Mouse (Mus musculus) heart, embryonic 12.5 days (tissue): ENCODE data around the gene Emc9. TPM values are rescaled to one million over a fixed set of nuclear protein-coding genes. Genes with fewer than 3 reads are reported as not detected.
A peak's percentile ranks its signal among the peaks of the same experiment; 100 is the strongest.

Source experiments
- ATAC-seq: fragments of 200-750 bp; cut with Nextera tagmentation; 2 replicates; pipeline ENCODE4 v1.8.0; 2017; ENCODE audit warnings: moderate TSS enrichment, moderate library complexity; ENCODE audit not compliant: insufficient number of reproducible peaks, low FRiP score
- H3K27ac ChIP-seq: fragments of 300-500 bp; sonication (generic); 2 replicates; pipeline ENCODE4 v1.5.1; 2016; ENCODE audit warnings: mild to moderate bottlenecking, moderate library complexity; ENCODE audit not compliant: poor library complexity, severe bottlenecking
- H3K27me3 ChIP-seq: fragments of 300-500 bp; sonication (generic); replicated peaks from 2 replicates; pipeline ENCODE4 v1.6.1; 2016; ENCODE audit warnings: mild to moderate bottlenecking, moderate library complexity
- H3K36me3 ChIP-seq: fragments of 300-500 bp; sonication (generic); 2 replicates; pipeline ENCODE4 v1.6.1; 2016; ENCODE audit warnings: mild to moderate bottlenecking, moderate library complexity
- H3K4me1 ChIP-seq: fragments of 300-500 bp; sonication (generic); replicated peaks from 2 replicates; pipeline ENCODE4 v1.6.1; 2016; ENCODE audit warnings: mild to moderate bottlenecking
- H3K4me2 ChIP-seq: fragments of 300-500 bp; sonication (generic); 2 replicates; pipeline ENCODE4 v1.6.1; 2016; ENCODE audit warnings: mild to moderate bottlenecking, moderate library complexity
- H3K4me3 ChIP-seq: fragments of 300-500 bp; sonication (generic); 2 replicates; pipeline ENCODE4 v1.5.1; 2016; ENCODE audit warnings: mild to moderate bottlenecking
- H3K9ac ChIP-seq: fragments of 300-500 bp; sonication (generic); 2 replicates; pipeline ENCODE4 v1.6.1; 2016; ENCODE audit warnings: mild to moderate bottlenecking, moderate library complexity
- H3K9me3 ChIP-seq: fragments of 300-500 bp; sonication (generic); replicated peaks from 2 replicates; pipeline ENCODE4 v1.6.1; 2016; ENCODE audit warnings: mild to moderate bottlenecking, moderate library complexity
- WGBS: fragments of 180-500 bp; shearing (Covaris S2); methylation state at CpG from one replicate; pipeline ENCODE4 v1.1.7; 2016; 5-methylcytosine and 5-hydroxymethylcytosine counted together
- polyA plus RNA-seq: library from polyadenylated mRNA; unstranded; fragments of >200 nt; fragmentation: Nextera tagmentation; extraction: Ambion mirVana; gene quantifications from 2 replicates; pipeline ENCODE4 v1.2.1, GENCODE M21; 2016

Emc9 gene
- polyA plus RNA-seq, 1 experiment from 2014 or later, result 21.5 TPM

DNA sequence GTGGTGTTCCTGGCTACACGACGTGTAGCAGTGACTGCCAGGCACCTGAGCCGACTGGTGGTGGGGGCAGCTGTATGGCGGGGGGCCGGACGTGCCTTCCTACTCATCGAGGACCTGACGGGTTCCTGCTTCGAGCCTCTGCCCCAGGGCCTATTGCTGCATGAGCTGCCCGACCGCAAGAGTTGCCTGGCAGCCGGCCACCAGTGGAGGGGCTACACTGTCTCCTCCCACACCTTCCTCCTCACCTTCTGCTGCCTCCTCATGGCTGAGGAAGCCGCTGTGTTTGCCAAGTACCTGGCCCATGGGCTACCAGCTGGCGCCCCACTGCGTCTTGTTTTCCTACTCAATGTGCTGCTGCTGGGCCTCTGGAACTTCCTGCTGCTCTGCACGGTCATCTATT lies 8.7 kb downstream of the Emc9 start:
- Histone ChIP-seq H3K4me1 (peaks cover 43% of the 10 kb centered on the region), H3K27ac (peak overlapping the region; percentile 94), H3K36me3 (peaks cover 19% of the 10 kb centered on the region), H3K4me3 (peak overlapping the region; percentile 40), H3K27me3 (no peaks in the 10 kb centered on the region), H3K9me3 (no peaks in the 10 kb centered on the region), H3K4me2 (peak overlapping the region; percentile 67), H3K9ac (peak overlapping the region; percentile 69)
- no peak for ATAC-seq
- WGBS, result 55% methylated on average over 16 of the region's 16 CpGs

DNA sequence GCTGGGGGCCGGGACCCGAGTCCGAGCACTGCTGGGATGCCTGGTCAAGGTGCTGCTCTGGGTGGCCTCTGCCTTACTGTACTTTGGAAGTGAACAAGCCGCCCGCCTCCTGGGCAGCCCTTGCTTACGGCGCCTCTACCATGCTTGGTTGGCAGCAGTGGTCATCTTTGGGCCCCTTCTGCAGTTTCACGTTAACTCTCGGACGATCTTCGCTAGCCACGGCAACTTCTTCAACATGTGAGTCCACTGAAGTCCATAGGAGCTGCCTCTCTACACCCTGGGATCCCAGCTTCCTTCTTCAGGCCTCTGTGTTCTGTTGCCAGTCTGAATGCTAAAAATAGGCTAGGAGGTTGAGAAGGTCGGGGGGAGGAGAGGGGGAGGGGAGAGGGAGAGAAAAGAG lies 9.4 kb downstream of the Emc9 start:
- ATAC-seq, result no peak
- Histone ChIP-seq H3K9me3 (no peaks in the 10 kb centered on the region), H3K9ac (peak overlapping the region; percentile 69), H3K4me1 (peaks cover 45% of the 10 kb centered on the region), H3K36me3 (peaks cover 15% of the 10 kb centered on the region), H3K27me3 (no peaks in the 10 kb centered on the region), H3K4me3 (peak overlapping the region; percentile 40), H3K4me2 (peak overlapping the region; percentile 67), H3K27ac (peak overlapping the region; percentile 94)
- WGBS, result 35% methylated on average over 13 of the region's 13 CpGs

DNA sequence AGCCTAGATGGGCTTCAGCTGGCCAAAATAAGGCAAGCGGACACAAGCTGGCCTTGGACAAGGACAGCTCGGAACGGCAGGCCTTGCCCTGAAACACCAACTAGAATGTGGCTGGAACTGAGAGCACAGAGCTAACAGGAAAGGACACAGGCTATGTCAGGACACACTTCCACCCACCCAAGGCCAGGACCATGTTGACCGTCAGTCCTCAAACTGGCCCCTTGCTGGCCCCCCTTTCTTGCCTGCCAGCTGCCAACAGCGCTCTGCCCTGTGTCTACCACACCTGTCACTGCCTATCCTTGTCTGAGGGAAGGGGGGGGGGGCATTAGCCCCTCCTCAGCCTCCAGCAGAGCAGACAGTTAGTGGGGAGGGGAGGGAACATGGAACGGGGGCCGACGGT lies 9.8 kb downstream of the Emc9 start, which contains the start of gene Fitm1:
Gene Fitm1 (plus strand): TSS at position 316 of the 400 bp plus-strand sequence.
- H3K4me3 ChIP-seq, result peak within 1 kb of the TSS; percentile 40
- H3K9me3 ChIP-seq, result no peaks in the 10 kb centered on the region
- whole genome bisulfite sequencing, result 41% methylated on average over 8 of the region's 8 CpGs
- H3K9ac ChIP-seq, result peak within 1 kb of the TSS; percentile 69
- peak within 1 kb of the TSS; percentile 67 for H3K4me2 ChIP-seq
- peak; percentile 63 for ATAC-seq
- peaks cover 49% of the 10 kb centered on the region for H3K4me1 ChIP-seq
- peaks cover 14% of the 10 kb centered on the region for H3K36me3 ChIP-seq
- no peaks in the 10 kb centered on the region for H3K27me3 ChIP-seq
- H3K27ac ChIP-seq, result peak within 1 kb of the TSS; percentile 94

DNA sequence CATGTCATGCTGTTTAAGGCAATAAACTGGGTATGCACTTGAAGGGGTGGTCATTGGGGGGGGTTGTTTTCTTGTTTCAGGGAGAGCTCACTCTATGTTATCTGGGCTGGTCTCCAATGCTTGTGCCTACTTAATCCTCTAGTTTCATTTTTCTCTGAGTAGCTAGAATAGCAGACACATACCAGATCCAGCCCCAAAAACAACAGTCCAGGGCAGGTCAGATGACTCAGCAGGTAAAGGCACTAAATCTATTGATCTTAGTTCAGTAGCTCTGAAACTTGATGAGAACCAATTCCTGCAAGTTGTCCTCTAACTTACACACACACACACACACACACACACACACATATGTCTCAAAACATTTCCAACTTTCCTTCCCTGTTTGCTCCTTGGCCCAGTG lies 13.3 kb downstream of the Emc9 start:
- Histone ChIP-seq H3K4me2 (no peak overlapping the region), H3K4me1 (peaks cover 34% of the 10 kb centered on the region), H3K9me3 (no peaks in the 10 kb centered on the region), H3K4me3 (no peak overlapping the region), H3K9ac (no peak overlapping the region), H3K36me3 (peaks cover 38% of the 10 kb centered on the region), H3K27me3 (no peaks in the 10 kb centered on the region), H3K27ac (no peak overlapping the region)
- ATAC-seq, result no peak

DNA sequence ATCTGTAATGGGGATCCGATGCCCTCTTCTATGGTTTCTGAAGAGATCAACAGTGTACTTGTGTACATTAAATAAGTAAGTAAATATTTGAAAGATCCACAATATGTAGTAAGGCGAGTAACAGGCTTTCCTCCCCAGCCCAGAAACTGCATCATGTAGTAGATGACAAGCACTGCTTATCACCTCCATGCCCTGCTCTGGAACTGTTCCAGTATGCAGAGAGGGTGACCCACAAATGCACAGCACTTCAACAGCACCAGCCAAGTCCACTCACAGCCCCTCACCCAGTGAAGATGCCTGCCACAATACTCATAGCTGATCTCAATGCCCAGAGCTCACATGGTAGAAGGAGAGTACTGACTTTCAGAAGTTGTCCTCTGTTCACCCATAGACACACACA lies 14.5 kb downstream of the Emc9 start:
- Histone ChIP-seq H3K4me1 (peaks cover 26% of the 10 kb centered on the region), H3K4me3 (no peak overlapping the region), H3K9me3 (no peaks in the 10 kb centered on the region), H3K9ac (no peak overlapping the region; the same call in 1 of the 2 replicates), H3K36me3 (peaks cover 50% of the 10 kb centered on the region), H3K27ac (peak overlapping the region; percentile 47; the same call in 1 of the 2 replicates), H3K27me3 (no peaks in the 10 kb centered on the region), H3K4me2 (no peak overlapping the region)
- 80% methylated on average over 2 of the region's 2 CpGs for WGBS
- ATAC-seq, result no peak

DNA sequence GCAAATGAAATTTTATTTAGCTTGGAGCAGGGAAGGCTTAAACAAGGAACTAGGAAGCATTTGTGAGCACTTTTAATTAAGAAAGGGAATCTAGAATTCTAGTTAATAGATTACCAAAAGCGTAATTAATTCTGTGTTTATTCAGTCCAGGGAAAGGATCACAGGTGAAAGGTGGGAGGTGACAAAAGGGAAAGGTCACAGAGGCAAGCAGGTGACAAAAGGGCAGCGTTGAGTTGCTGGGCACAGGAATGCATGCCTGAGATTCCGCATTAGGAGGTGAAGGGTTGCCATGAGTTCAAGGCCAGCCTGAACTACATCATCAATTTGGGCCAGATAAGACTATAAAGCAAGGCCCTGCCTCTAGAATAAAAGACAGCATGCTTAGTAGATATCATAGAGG lies 17.6 kb downstream of the Emc9 start:
- H3K27ac ChIP-seq, result no peak overlapping the region
- ATAC-seq, result no peak
- 77% methylated on average over 3 of the region's 3 CpGs for WGBS
- no peak overlapping the region for H3K4me2 ChIP-seq
- H3K9me3 ChIP-seq, result no peaks in the 10 kb centered on the region
- peaks cover 80% of the 10 kb centered on the region for H3K36me3 ChIP-seq
- H3K9ac ChIP-seq, result no peak overlapping the region
- peaks cover 11% of the 10 kb centered on the region for H3K4me1 ChIP-seq
- no peaks in the 10 kb centered on the region for H3K27me3 ChIP-seq
- H3K4me3 ChIP-seq, result no peak overlapping the region

DNA sequence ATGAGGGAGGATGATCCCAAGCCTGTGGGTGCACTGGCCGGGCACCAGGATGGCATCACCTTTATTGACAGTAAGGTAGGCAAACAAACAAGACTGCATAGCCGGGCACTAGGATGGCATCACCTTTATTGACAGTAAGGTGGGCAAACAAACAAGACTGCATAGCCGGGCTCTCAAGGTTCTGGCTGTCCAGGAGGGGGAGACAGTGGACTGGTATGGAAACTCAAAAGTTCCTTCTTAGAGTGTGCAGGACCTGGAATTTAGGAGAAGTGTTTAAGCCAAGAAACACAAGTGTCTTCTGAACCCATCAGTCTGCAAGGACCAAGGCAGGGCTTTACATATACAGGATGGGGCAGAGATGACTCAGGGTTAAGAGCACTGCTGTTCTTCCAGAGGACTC lies 19.4 kb downstream of the Emc9 start:
- ATAC-seq, result no peak
- Histone ChIP-seq H3K4me3 (no peak overlapping the region), H3K36me3 (peaks cover 78% of the 10 kb centered on the region), H3K9ac (no peak overlapping the region), H3K27ac (no peak overlapping the region), H3K27me3 (no peaks in the 10 kb centered on the region), H3K4me1 (peaks cover 23% of the 10 kb centered on the region), H3K4me2 (no peak overlapping the region), H3K9me3 (no peaks in the 10 kb centered on the region)
- WGBS, result 82% methylated on average over 3 of the region's 3 CpGs

DNA sequence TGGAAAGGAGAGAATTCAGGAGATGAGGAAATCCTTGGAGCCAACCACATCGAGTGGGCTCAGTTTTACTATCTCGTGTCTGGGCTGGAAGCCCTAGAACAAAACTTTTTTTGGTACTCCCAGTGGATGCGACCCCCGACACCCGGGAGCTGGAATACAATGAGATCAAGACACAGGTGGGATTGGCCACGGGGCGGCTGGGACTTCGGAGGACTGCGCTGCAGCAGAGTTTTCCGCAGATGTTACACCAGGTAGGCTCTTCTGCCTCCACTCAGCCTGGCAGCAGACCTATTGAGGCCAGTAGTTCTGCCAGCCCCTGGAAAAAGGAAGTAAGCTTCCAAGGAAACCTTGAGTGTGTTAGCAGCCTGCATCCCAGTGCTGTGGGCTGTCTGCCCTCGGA lies 21.9 kb downstream of the Emc9 start:
- no peak overlapping the region for H3K27ac ChIP-seq
- no peak overlapping the region for H3K9ac ChIP-seq
- no peak overlapping the region for H3K4me3 ChIP-seq
- H3K36me3 ChIP-seq, result peaks cover 55% of the 10 kb centered on the region
- no peaks in the 10 kb centered on the region for H3K27me3 ChIP-seq
- H3K4me1 ChIP-seq, result peaks cover 14% of the 10 kb centered on the region
- H3K9me3 ChIP-seq, result no peaks in the 10 kb centered on the region
- WGBS, result 86% methylated on average over 11 of the region's 11 CpGs
- no peak for ATAC-seq
- H3K4me2 ChIP-seq, result no peak overlapping the region

DNA sequence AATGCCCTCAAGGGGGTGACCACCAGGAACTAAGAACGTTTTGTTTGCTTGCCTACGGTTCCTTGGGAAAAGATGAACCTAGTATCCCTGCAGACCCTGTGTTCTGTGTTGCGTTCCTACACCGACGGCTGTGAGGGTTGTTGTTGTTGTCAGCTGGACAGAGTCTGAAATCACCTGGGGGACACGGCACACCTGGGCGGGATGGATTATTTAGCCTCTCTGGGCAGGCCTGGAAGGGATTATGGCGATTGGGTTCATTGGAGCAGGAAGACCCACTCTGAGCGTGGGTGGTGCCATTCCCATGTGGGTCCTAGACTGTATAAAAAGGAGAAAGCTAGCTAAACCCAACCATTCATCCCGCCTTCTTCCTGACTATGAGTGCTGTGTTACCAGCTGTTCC lies 23.2 kb downstream of the Emc9 start:
- WGBS, result 89% methylated on average over 10 of the region's 10 CpGs
- H3K4me3 ChIP-seq, result no peak overlapping the region
- no peak for ATAC-seq

DNA sequence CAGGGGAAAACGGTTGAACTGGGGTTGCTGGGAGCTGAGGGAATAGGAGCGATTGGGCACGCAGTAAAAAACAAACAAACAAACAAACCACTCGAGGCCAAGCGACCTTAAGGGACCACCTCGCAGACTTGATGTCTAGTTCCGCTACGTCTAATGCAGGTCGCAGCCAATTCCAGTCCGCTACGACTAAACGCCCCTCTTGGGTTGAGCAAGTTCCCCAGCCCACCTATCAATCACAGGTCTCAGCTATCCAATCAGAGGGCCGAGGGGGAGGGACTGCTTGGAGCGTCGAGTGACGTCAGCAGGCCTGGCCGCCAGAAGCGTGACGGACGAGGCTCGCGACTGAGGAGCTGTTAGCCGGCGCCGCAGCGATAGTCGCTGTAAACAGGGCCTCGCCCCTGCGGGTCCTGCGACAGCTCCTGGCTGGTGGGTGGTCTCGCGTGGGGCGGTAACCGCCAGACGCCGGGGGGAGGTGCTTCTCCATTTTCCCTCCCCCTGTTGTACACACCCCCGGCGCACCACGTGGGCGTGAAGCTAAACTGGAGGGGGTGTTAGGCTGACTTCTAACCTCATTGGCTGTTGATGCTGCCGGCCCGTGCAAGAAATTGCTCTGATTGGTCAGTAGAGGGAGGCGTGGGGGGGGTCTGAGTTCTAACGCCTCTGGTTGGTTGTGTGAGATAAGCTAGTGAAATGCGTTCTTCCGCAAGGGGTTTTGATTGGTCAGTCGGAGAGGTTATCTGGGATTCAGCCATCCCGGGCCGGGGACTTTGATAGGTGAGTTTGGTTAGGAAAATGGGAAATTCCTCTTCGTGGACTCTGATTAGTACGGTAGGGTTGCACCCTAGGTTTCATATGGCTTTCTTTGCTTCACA lies 24.7 kb downstream of the Emc9 start, which contains the start of gene A730061H03Rik:
Gene A730061H03Rik (minus strand): TSS at position 205 of the 872 bp plus-strand sequence.
- peak within 1 kb of the TSS; percentile 81 for H3K9ac ChIP-seq
- H3K4me1 ChIP-seq, result peaks cover 20% of the 10 kb centered on the region
- no peaks in the 10 kb centered on the region for H3K9me3 ChIP-seq
- peak within 1 kb of the TSS; percentile 98 for H3K27ac ChIP-seq
- H3K4me2 ChIP-seq, result peak within 1 kb of the TSS; percentile 86
- no peaks in the 10 kb centered on the region for H3K27me3 ChIP-seq
- peak; percentile 96 for ATAC-seq
- H3K4me3 ChIP-seq, result peak within 1 kb of the TSS; percentile 69
- under 1% methylated on average over 51 of the region's 51 CpGs for WGBS
- peaks cover 28% of the 10 kb centered on the region for H3K36me3 ChIP-seq

More for the DNA sequence above, 23.2 kb downstream of the Emc9 start:
- no peak overlapping the region for H3K9ac ChIP-seq
- no peaks in the 10 kb centered on the region for H3K9me3 ChIP-seq
- peak overlapping the region; percentile 86 for H3K4me2 ChIP-seq
- H3K27me3 ChIP-seq, result no peaks in the 10 kb centered on the region
- H3K36me3 ChIP-seq, result peaks cover 42% of the 10 kb centered on the region
- H3K27ac ChIP-seq, result no peak overlapping the region
- H3K4me1 ChIP-seq, result peaks cover 17% of the 10 kb centered on the region

DNA sequence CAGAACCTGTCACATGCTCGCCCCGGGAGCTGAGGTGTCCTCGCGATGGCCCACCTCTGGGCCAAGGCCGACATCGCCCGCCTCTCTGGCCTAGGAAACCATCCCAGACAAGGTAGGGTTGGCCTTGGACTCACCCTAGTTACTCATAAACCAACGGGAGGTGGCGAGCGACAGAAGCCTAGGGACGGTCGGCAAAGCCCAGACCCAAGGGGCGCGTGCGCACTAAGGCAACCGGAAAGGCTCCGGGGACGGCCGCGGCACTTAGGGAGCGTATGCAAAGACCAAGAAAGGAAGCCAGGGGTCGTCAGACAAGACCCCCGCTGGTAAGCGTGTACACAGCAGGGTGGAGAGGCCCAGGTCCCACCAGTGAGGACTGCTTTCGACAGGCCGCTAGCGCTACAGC lies 25.3 kb downstream of the Emc9 start, which contains the start of gene Dcaf11:
Gene Dcaf11 (plus strand): TSS at position 208 of the 403 bp plus-strand sequence.
- 0% methylated on average over 27 of the region's 27 CpGs for WGBS
- H3K27me3 ChIP-seq, result no peaks in the 10 kb centered on the region
- H3K9me3 ChIP-seq, result no peaks in the 10 kb centered on the region
- ATAC-seq, result peak; percentile 86
- H3K27ac ChIP-seq, result peak within 1 kb of the TSS; percentile 98
- H3K4me2 ChIP-seq, result peak within 1 kb of the TSS; percentile 86
- H3K4me1 ChIP-seq, result peaks cover 20% of the 10 kb centered on the region
- H3K36me3 ChIP-seq, result peaks cover 22% of the 10 kb centered on the region
- peak within 1 kb of the TSS; percentile 81 for H3K9ac ChIP-seq
- H3K4me3 ChIP-seq, result peak within 1 kb of the TSS; percentile 69
